Mouse (Mus musculus) kidney, adult 10 weeks (tissue): Measurements from ENCODE around the gene Eva1a. TPM values are rescaled to one million over a fixed set of nuclear protein-coding genes. Genes with fewer than 3 reads are reported as not detected.

Experiments used
- polyA plus RNA-seq: library from polyadenylated mRNA; stranded (reverse); fragments of 350-450 nt; fragmentation: Illumina TruSeq; extraction: RNeasy Lipid Tissue Mini Kit (QIAGEN cat#74804); gene quantifications from one replicate; pipeline ENCODE4 v1.2.3, GENCODE M21; 2014; ENCODE audit warnings: low read depth, low replicate concordance

The Eva1a gene
- 68.1 TPM for polyA plus RNA-seq

DNA sequence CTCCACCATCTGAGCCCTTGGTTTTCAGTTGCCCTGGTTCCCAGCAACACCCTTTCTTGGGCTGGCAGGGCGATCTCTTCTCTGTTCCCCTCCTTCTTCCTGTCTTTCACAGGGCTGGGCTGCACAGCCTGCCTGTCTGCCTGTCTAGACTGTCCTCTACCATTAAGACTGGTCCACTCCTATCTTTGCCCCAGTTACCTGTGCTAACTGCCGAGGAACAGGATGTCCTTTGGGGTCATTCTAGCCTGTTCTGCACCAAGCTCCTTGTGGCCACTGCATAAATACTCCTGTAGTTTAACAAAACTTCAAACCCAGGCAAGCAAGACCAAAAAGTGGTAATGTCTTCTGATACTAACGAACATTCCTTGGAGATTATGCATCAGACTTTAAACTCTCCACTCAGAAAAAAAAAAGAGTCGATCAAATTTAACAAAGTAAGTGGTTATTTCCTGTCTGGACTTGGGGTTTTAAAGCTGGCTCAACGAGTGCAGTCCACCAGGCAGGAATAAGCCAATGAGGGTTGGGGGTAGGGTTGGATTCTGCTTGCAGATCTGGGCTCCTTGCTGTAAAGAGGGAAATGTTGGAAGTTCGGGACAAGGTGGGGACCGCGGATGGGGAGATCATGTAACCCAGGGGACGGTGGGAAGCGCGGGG lies at the start of gene Eva1a:
Gene Eva1a, plus strand, starts transcription at position 210 of the 654 bp plus-strand sequence.

Other genes with a start within 250 kb of the Eva1a start
- 7.0 TPM for gene Gcfc2, start 117.4 kb upstream of the Eva1a start, polyA plus RNA-seq
- 18.4 TPM for gene Mrpl19, start 75.1 kb upstream of the Eva1a start, polyA plus RNA-seq